Mouse (Mus musculus) heart, postnatal 0 days (tissue): ENCODE measurements around the gene Litaf. TPM values are rescaled to one million over a fixed set of nuclear protein-coding genes. Genes with fewer than 3 reads are reported as not detected.

Source experiments
- ATAC-seq: fragments of 200-750 bp; cut with Nextera tagmentation; 2 replicates; pipeline ENCODE4 v1.8.0; 2017; ENCODE audit warnings: low read depth, moderate number of reproducible peaks, moderate library complexity; ENCODE audit not compliant: insufficient read depth
- DNase-seq: peaks from one replicate; pipeline ENCODE4 v3.0.0-alpha.2; 2016; ENCODE audit warnings: low spot score
- H3K27ac ChIP-seq: fragments of 300-500 bp; sonication (generic); 2 replicates; pipeline ENCODE4 v1.5.1; 2014; ENCODE audit warnings: low read depth, mild to moderate bottlenecking
- H3K27me3 ChIP-seq: fragments of 300-500 bp; sonication (generic); 2 replicates; pipeline ENCODE4 v1.6.1; 2014; ENCODE audit warnings: low read length, mixed read lengths; ENCODE audit not compliant: control insufficient read depth, insufficient read depth
- H3K36me3 ChIP-seq: fragments of 300-500 bp; sonication (generic); replicated peaks from 2 replicates; pipeline ENCODE4 v1.6.1; 2014; ENCODE audit warnings: low read length, mixed read lengths; ENCODE audit not compliant: control insufficient read depth, insufficient read depth
- H3K4me1 ChIP-seq: fragments of 300-500 bp; sonication (generic); 2 replicates; pipeline ENCODE4 v1.6.1; 2014; ENCODE audit warnings: antibody characterized with exemption; ENCODE audit not compliant: control insufficient read depth, insufficient read depth
- H3K4me2 ChIP-seq: fragments of 300-500 bp; sonication (generic); 2 replicates; pipeline ENCODE4 v1.6.1; 2014; ENCODE audit warnings: low read depth, mild to moderate bottlenecking, low read length, moderate library complexity
- H3K4me3 ChIP-seq: fragments of 300-500 bp; sonication (generic); 2 replicates; pipeline ENCODE4 v1.5.1; 2014; ENCODE audit warnings: low read depth, low read length
- H3K9ac ChIP-seq: fragments of 300-500 bp; sonication (generic); replicated peaks from 2 replicates; pipeline ENCODE4 v1.6.1; 2014; ENCODE audit warnings: low read depth, low read length, mixed read lengths
- H3K9me3 ChIP-seq: fragments of 300-500 bp; sonication (generic); replicated peaks from 2 replicates; pipeline ENCODE4 v1.6.1; 2016; ENCODE audit warnings: low read length; ENCODE audit not compliant: control insufficient read depth
- CTCF ChIP-seq: IDR thresholded peaks from 2 replicates; pipeline ENCODE4 v1.5.1; 2016; ENCODE audit warnings: antibody characterized with exemption, control low read depth, low read depth
- EP300 ChIP-seq: IDR thresholded peaks from 2 replicates; pipeline ENCODE4 v1.6.1; 2016; ENCODE audit warnings: antibody characterized with exemption, low read depth
- WGBS: fragments of 180-500 bp; shearing (Covaris S2); extraction: QIAGEN DNeasy Blood & Tissue Kit; methylation state at CpG from one replicate; pipeline ENCODE4 v1.1.7; 2014; 5-methylcytosine and 5-hydroxymethylcytosine counted together
- polyA plus RNA-seq: library from polyadenylated mRNA; unstranded; fragments of >200 nt; fragmentation: Nextera tagmentation; extraction: Ambion mirVana; gene quantifications from 2 replicates; pipeline ENCODE4 v1.2.1, GENCODE M21; 2015
- total RNA-seq: library from RNA; depleted of rRNA; stranded (reverse); fragments of >200 nt; gene quantifications from 2 replicates; pipeline ENCODE4 v1.2.3, GENCODE M21; 2014; ENCODE audit warnings: low replicate concordance

The Litaf gene
- total and polyA plus RNA-seq, 2 experiments from 2014 or later, result 55.7 to 77.1 TPM

GRCm38 (mm10) chr16:11043239-11043638, 22.7 kb downstream of the Litaf start:
- Histone ChIP-seq H3K4me3 (no peak overlapping the region), H3K4me2 (no peak overlapping the region), H3K4me1 (peaks cover 7% of the 10 kb centered on the region; the same call in 1 of the 2 replicates), H3K27ac (no peak overlapping the region), H3K9me3 (no peaks in the 10 kb centered on the region), H3K36me3 (no peaks in the 10 kb centered on the region), H3K9ac (no peak overlapping the region), H3K27me3 (no peaks in the 10 kb centered on the region)
- 67% methylated on average over 5 of the region's 5 CpGs for WGBS
- TF ChIP-seq EP300 (no peak), CTCF (no peak)
- ATAC-seq (no peak), DNase-seq (no peak)

- TF ChIP-seq EP300 (no peak), CTCF (no peak)
- H3K4me1 ChIP-seq, result no peaks in the 10 kb centered on the region
- H3K9ac ChIP-seq, result no peak overlapping the region
- 87% methylated on average over 2 of the region's 2 CpGs for WGBS
- no peaks in the 10 kb centered on the region for H3K9me3 ChIP-seq
- H3K27ac ChIP-seq, result no peak overlapping the region
- ATAC-seq (no peak), DNase-seq (no peak)
- no peaks in the 10 kb centered on the region for H3K36me3 ChIP-seq
- H3K4me3 ChIP-seq, result no peak overlapping the region
- no peak overlapping the region for H3K4me2 ChIP-seq
- H3K27me3 ChIP-seq, result 0 out of 2 replicates have a peak, but pooled peaks cover 6% of the 10 kb centered on the region
Measured at GRCm38 (mm10) chr16:11040603-11041002, 25.4 kb downstream of the Litaf start.

DNA sequence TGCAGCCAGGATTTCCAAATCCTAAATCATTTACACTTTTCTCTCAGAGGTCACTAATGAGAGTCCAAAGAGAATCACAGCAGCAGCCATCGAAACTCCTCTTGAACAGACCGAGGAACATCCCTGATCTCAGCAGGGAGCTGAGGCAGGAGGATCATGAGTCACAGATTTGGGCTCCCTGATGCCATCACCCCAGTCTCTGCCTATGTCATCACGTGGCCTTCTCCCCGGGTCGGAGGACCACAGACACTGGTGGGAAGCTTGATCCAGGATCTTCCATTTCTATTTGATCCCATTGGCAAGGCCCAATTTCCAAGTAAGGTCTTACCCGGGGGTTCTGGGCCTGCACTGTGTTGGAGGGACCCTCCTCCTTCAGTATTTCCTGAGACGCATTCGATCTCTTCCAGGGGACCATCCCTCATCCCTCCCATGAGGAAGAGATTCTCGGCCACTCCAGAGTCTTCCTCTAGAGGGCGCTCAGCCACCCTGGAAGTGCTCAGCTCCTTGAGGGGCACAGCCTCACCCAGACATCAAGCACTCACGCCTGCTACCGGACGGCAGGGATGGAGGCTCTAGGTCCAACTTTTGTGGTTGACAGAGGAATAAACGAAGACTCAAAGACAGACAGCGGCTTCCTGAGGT, 30.0 kb downstream of the Litaf start:
- no peak for TF ChIP-seq EP300
- peak; percentile 96 for TF ChIP-seq CTCF
- Histone ChIP-seq H3K27me3 (0 out of 2 replicates have a peak, but pooled peaks cover 6% of the 10 kb centered on the region), H3K36me3 (no peaks in the 10 kb centered on the region), H3K27ac (no peak overlapping the region), H3K9ac (no peak overlapping the region), H3K4me3 (no peak overlapping the region), H3K9me3 (no peaks in the 10 kb centered on the region), H3K4me2 (no peak overlapping the region), H3K4me1 (no peaks in the 10 kb centered on the region)
- peak; percentile 71 for DNase-seq
- ATAC-seq, result peak; percentile 73
- 21% methylated on average over 15 of the region's 15 CpGs for WGBS

DNA sequence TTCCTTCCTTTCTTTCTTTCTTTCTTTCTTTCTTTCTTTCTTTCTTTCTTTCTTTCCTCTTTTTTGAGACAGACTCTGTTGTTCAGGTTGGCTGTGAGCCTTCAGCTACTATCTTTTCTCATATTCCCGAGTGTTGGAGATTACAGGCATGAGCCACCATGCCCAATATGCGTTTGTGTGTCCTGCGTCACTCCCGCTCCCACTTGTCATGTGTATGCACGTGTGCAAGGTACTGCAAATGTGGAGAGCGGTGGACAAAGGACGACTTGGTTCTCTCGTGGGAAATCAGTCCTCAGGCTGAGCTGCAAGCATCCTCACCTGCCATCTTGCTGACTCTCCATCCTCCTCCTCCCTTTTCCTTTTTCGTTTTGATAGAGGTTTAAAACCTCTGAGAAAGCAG, 30.7 kb downstream of the Litaf start:
- TF ChIP-seq CTCF, result no peak
- no peak for TF ChIP-seq EP300
- Histone ChIP-seq H3K36me3 (no peaks in the 10 kb centered on the region), H3K27me3 (0 out of 2 replicates have a peak, but pooled peaks cover 6% of the 10 kb centered on the region), H3K9ac (no peak overlapping the region), H3K9me3 (no peaks in the 10 kb centered on the region), H3K27ac (no peak overlapping the region), H3K4me1 (no peaks in the 10 kb centered on the region), H3K4me3 (no peak overlapping the region), H3K4me2 (no peak overlapping the region)
- ATAC-seq, result no peak
- DNase-seq, result no peak
- WGBS, result 81% methylated on average over 9 of the region's 9 CpGs

- Histone ChIP-seq H3K4me3 (no peak overlapping the region), H3K36me3 (no peaks in the 10 kb centered on the region), H3K27me3 (0 out of 2 replicates have a peak, but pooled peaks cover 6% of the 10 kb centered on the region), H3K4me1 (no peaks in the 10 kb centered on the region), H3K4me2 (no peak overlapping the region), H3K9me3 (no peaks in the 10 kb centered on the region), H3K9ac (no peak overlapping the region), H3K27ac (no peak overlapping the region)
- peak; percentile 100 for TF ChIP-seq CTCF
- no peak for TF ChIP-seq EP300
- DNase-seq, result peak; percentile 87
- peak; percentile 78 for ATAC-seq
- 1% methylated on average over 4 of the region's 4 CpGs for WGBS
Measured at GRCm38 (mm10) chr16:11034193-11034803, 31.7 kb downstream of the Litaf start.
